Mouse (Mus musculus) heart, postnatal 4 days (tissue): Measurements from ENCODE around the gene Stac. TPM values are rescaled to one million over a fixed set of nuclear protein-coding genes. Genes with fewer than 3 reads are reported as not detected.

Experiments used
- DNase-seq: peaks from one replicate; pipeline ENCODE4 v3.0.0; 2021
- total RNA-seq, 2 experiments: library from RNA; stranded (reverse); gene quantifications; 2 replicates each; pipeline ENCODE4 v1.2.3; 2021

The Stac gene
- total RNA-seq, 2 experiments from 2014 or later: 0.64 to 0.86 TPM

DNA sequence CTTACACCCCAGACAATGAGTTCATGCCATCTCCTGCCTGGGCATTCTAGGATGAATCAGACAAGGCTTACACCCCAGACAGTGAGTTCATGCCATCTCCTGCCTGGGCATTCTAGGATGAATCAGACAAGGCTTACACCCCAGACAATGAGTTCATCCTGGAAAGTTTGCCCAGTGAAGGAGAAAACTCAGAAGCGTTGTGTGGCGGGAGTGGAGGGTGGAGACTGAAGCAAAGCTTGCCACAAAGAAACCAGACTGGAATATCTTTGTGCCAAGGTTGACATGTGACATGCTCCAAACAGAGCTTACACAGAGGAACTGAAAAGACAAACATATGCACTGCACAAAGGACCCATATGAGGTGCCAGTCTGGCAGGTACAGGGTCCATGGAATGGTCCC, 102.6 kb downstream of the Stac start:
- DNase-seq: no peak

DNA sequence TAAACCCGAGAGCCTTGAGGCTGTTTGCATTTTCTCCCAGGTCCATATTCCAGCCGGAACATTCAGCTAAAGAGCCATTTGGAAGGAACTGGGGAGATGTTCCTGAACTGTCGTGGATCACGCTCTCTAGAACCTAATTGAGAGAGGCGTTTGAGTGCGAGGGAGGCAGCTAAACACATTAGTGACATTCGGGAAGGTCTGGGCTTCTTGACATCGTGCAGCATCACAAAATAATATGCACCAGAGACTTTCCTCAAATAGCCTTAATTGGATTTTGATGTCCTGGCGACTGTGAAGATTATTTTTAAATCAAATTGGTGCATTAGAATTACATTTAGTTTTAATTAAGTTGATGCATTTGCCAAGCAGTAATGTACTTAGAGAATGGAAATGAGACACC, 111.4 kb downstream of the Stac start:
- DNase-seq: no peak

DNA sequence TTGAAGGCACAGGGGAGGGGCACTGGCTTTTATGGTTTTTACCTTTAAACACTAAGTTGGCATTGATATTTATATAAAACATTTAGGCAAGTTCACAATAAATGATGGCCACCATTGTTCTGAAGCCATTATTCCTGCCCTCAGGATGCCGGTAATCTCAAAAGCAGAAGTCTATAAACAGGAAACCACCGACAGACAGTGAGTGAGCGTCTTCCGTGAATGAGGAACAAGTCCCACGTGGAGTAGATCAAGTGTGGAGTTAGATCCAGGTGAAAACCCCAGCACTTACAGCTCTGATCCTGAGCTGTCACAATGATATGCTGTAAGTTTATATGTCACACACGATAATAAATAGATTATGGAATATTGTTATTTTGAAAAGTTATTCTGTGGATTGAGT, 112.7 kb downstream of the Stac start:
- DNase-seq: no peak

DNA sequence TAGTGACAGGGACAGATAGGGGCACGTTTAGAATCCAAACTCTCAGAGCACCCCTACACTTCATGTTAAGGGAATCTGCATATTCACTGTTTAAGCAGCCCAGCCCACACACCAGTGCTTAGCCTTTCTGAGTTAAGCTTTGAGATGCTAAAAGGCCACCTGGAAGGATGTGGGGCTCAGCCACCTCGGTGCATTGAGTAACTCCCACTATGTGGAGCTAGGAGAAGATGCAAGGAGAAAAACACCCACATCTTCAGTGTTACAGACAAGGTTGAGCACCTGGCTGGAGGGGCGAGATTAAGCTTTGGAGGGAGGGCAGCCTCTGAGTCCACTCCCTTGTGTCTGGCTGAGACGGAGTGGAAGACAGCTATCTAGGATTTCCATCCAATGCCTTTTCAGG, 114.3 kb downstream of the Stac start:
- DNase-seq: no peak

DNA sequence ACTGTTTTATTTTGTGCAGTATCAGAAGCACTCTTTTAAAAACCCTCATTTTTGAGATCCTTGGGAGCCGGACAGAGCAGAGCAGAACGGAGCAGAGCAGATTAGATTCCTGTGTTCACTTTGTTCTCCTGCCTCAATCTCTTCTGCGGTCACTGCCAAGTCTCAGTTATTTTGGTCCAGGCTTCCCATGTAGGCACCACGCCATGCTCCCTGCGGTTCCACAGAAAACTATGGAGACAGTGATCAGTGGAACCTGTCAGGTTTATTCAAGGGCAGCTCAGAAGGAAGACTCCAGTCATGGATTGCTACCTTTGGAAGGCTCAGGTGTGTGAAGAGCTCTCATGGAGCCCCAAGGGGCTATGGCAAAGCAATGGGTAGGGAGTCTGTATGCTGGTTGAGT, 116.3 kb downstream of the Stac start:
- DNase-seq: peak; percentile 40

DNA sequence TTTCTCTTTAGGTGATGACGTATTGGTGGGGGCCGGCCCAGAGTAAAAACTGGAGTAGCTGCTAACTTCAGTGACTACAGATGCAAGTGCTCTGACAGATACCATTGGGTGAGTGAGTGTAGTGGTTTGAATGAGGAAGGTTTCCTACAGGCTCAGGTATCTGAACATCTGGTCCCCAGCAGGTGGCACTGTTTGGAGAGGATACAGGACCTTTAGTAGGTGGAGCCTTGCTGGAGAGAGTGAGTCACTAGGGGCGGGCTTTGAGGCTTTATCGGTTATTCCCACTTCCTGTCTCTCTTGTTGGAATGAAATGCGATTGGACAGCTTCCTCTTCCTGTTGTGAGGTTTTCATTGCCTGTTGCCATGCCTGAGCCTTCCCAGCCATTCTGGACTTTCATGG, 118.5 kb downstream of the Stac start:
- peak; percentile 40 for DNase-seq

DNA sequence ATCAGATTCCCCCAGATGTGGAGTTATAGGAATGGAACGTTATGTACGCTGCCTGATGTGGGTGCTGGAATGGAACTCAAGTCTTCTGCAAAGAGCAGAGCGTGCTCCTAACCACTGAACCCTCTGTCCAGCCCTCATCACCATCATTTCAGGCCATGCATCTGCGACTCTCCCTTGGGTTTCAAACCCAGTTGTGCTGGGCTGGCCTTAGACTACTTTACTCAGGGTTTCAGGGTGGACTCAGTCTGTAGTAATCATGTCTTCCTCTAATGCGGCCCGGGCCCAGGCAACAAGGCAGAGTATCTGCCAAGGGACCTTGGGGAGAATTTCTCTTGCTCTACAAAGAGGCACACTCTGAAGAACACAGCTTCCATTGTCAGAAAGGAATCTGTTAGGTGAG, 126.0 kb downstream of the Stac start:
- DNase-seq: no peak

DNA sequence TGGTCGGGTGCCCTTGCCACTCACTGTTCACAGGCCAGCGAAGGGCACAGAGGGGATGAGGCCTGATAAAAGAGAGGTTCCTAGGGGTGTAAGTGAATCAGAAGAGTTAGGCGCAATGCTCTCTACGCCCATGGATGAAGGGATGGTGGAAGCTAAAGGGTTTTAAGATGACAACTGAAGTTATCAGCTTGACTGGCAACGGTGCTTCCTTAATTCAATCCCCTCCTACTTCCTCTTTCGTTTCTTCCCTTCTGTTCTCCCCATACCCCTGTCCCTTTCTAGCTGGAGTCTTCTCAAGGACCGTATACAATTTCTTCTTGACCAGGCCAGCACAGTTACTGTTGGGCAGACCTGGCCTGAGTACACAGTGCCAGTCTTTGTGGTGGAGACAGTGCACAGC, 126.9 kb downstream of the Stac start:
- no peak for DNase-seq

DNA sequence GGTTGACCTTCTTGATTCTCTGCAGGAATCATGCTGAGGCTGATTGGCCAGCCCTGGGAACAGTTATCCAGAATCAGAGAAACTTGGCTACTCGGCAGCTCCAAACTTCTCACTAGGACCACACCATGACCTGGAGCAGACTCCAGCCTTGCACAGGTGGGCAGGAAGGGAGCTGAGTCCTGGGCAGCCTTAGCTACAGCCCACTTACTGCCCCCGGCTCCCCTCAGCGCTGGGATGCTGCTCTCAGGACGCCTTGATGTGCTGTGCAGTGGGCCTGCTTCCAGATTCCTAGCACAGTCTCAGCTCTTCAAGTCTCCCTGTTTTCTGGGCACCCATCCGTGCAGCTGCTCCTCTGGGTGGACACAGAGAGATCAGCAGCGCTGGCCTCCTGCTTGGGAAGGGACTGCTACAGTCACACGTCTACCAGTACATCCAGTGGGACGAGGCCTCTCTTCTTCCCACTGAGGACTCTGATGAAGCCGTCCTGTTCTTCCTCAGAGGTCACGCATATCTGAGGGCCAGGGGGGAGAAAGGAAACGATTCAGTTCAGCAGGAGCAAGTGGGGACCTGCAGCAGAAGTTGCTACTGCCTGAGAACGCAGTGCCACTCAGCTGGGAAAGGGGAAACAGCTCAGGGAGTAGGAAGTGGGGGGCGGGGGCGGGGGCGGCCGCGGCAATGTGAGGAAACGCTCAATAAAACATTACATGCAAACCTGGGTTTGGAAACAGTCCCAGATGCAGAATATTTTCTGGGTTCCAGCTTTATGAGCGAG, 127.7 kb downstream of the Stac start:
- no peak for DNase-seq

DNA sequence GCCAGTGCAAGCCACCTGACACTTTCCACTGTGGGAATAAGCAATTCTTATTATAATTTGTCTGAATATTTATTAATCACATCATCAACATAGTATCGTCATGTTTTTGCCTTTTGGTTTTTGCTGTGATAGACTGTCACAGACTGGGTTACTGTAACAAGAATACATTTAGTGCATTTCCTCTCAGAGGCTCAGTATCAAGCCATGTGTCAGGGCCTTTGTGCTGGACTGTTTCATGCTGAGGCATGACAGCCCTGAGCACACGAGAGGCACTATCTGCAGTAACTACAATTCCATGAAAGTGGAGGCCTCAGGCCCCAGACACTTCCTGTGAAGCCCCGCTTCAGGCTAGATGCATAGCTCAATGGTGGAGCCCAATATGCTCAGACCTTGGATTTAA, 133.4 kb downstream of the Stac start:
- DNase-seq: no peak

DNA sequence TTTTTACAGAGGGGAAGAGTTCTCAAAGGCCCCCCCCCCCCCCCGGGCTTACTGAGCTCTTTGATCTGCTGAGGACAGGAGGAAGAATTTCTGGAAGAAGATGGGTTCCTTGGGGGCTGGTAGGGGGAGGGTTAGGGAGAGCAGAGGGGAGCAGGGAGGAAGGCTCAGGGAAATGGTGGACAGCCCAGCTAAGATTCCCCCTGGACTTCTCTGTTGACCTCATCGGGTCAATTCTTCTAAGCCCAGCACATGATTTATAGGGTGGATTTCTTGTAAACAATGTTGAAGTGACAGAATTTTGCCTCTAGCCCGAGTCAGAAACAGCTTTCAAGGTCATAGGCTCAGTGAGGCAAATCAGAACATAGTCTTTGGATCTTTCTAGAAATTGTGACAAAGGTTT, 137.3 kb downstream of the Stac start:
- DNase-seq: no peak

DNA sequence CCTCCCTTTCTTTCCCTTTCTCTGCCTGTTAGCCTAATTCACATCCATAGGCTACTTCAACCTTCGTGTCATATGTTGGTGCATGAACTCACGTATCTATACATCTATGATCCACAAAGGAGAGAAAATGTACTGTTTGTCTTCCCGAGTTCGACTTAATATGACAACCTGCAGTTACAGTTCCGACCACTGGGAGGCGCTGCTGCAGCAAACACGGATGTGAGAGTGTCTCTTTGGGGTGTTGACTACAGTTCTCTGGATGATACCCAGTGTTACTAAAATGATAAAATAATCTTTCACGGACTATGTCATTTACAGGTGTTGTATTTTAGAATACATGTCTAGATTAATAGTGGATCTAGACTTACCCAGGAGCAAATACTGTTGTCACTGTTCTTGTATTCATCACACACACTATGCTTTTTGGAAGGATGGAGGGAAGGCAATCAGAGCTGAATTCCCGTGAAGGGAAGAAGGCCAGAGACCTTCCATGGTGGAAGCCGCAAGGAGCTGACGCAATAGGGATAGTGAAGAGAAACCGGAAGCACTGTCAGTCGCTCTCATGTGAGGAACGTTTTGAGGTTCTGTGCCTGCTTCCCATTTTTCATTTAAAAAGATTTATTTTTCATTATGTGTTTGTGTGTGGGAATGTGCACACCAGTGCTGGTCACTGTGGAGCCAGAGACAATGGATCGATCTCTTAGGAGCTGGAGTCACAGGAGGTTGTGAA, 138.5 kb downstream of the Stac start:
- peak; percentile 43 for DNase-seq

DNA sequence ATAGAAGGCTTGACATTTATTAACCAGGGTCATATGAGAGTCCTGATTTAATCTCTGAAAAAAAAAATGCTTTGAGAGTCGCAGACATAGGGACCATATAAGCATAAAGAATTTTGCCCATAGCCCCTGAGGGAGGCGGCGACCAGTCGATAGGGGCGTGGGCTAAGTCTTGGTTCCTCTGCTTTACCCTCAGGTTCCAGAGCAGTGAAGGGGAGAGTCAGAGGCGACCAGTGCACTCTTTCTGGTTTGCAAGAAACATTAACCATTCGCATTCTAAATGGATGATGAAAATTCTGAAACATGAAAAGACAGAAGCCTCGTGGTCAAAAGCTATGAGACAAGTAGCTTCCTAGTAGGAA, 139.2 kb downstream of the Stac start:
- DNase-seq: no peak

DNA sequence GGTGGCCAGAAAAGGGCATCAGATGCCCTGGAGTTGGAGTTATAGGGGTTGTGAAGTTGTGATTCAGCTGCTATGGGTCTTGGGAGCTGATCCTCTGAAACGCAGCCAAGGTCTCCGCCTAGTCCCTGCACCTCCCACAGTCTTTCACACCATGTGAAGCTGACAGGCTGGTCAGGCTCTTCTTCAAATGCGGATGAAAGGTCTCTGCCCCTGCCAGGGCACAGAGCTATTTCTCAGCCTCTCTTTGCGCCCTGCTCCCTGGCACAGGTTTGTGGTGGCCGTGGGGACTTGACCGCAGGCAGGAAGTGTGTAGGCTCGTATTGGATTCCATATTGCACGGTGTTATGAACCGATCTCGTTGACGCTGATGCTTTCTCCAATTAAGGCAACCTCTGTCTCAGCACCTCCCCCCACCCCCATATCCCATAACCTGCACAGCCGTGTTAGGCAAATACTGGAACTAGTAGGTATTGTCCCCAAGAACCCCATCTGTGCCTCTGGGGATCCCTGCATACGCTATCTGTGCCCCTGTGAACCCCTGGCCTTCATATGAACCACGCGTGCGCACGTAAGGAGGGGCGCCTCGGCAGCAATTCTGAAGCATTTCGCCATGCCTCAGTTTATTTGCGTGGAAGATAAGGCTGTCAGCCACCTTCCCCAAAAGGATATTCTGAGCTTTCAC, 139.7 kb downstream of the Stac start:
- peak; percentile 11 for DNase-seq

DNA sequence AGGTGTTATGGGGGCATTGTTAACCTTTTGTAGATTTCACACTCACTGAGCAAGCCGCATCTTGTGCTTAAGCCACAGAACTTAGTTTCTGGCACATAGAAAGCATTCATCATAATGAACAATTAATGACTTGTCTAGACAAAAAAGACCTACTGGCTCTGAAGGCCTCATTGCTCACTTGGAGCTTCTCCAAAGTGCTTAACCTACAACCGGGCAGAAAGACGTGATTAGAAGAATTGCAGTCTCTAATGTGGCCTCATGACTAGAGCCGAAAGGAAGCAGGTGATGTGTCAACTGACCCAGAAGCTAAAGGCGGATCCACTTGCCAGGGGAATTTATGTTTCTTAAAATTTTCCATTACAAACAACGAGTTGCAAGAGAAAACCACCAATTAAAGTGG, 147.5 kb downstream of the Stac start:
- DNase-seq: no peak

DNA sequence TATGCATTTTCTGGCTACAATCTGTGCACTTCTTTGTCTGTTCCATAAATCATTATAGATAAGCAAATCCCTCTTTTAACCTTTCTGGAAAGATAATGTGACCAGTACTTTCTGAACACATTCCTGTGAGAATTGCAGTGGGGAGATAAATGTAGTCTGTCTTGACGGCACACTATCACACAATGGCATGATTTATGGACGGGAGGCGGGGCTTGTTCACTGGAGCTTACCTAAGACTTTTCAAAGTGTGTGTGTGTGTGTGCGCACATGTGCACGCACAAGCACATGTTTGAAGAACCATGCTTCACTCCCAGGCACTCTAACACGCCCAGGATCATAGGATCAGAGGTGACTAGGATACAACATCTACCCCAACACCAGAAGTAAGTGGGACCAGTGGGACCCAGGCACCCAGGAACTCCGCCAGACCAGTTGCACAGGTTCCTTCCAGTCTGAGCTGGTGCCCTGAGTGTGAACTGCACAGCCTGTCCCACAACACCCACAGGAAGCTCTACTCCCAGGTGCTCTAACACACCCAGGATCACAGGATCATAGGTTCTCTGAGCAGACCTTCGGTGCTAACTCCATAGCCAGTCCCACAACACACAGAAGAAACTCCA, 154.6 kb downstream of the Stac start:
- no peak for DNase-seq

DNA sequence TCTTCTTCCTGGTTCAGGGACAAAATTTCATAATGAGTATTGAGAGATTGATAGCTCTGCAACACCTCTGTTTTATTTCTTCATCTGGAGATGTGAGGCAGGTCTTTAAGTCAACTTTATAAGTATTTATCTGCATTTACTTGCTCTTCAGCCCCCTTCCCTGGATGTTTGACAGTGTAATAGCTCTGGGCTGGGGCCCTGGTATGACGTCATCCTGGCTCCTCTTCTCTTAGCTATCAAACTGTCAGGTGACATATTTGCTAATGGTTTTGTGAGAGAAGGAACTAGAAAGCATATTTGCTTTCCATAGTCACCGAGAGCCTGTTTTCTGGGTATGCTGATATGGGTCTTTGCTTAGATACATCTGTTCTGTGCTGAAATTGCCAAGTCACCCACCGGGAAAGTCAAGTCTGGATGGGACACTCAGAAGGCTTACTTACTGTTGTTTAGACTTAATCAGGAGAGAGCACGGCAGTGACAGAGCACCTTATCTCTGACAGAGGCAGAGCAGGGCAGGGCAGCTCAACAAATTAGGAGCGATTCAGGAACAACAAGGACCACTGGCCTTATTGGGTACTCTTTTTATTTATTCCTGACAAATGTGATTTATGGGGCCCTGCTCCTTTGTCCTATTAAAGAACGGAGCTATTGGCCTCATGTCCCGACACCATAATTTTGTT, 155.3 kb downstream of the Stac start:
- no peak for DNase-seq

DNA sequence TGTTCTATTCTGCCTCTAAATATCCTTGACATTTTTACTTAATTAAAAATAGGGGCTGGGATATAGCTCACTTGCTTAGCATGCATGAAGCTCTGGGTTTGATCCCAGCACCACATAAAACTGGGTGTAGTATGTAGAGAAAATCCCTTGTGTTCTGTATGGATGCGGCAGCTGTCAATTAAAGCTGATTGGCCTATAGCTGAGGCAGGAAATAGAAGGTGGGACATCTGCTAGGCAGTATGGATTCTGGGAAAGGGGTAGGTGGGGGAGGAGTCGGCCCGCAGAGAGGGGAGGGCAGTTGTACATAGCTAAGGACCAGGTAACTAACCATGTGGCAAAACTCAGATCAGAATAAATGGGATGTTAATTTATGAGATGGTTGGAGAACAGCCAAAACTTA, 166.3 kb downstream of the Stac start:
- no peak for DNase-seq

DNA sequence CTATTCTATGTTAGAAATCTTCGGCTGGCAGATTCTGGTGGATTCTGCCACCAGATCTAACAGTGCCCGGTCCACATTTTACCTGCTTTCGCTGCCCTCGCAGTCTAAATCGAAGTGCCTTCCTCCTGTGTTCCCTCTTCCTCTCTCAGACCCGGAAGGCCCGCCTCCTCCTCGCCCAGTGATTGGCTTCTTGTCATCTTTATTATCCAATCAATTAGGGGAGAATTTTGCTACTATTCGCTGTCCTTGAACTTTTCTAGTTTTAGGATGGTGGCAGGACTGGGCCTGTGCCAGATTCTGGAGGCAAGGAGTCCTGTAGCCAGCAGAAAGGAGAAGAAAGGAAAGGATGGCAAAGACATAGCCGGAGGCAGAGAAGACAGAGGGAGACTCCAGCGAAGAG, 167.0 kb downstream of the Stac start:
- DNase-seq: no peak

DNA sequence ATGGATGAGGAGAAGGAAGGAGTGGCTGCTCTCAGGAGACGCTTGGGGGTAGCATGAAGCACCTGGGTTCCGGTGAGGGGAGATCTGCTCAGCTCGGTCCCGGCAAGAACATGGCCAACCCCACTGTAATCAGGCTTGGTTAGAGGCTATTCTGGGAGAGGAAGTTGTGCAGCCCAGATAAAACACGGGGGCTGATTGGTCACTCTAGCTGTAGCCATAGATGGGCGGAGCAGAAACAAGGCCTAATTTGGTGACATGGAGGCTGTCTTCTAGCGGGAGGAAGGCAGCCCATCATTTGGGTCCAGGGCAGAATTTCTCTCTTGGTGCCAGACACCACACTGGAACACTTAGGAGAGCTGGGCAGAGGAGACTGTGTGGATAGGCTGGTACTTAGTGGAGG, 167.9 kb downstream of the Stac start:
- DNase-seq: no peak

DNA sequence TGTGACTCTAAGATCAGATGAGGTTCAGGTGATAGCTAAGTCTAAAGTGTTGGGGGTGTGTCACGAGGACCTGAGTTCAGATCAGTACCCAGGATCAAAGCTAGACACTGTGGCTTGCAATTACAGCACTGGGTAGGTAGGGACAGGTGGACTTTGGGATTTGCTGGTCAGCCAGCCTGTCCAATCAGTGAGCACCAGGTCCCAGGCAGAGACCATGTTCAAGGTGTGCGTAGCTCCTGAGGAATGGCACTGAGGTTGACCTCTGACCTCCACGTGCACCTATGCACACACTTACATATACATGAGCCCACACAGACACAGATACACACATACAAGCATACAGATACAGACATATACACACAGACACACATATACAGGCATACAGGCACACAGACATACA, 174.6 kb downstream of the Stac start:
- DNase-seq: no peak

DNA sequence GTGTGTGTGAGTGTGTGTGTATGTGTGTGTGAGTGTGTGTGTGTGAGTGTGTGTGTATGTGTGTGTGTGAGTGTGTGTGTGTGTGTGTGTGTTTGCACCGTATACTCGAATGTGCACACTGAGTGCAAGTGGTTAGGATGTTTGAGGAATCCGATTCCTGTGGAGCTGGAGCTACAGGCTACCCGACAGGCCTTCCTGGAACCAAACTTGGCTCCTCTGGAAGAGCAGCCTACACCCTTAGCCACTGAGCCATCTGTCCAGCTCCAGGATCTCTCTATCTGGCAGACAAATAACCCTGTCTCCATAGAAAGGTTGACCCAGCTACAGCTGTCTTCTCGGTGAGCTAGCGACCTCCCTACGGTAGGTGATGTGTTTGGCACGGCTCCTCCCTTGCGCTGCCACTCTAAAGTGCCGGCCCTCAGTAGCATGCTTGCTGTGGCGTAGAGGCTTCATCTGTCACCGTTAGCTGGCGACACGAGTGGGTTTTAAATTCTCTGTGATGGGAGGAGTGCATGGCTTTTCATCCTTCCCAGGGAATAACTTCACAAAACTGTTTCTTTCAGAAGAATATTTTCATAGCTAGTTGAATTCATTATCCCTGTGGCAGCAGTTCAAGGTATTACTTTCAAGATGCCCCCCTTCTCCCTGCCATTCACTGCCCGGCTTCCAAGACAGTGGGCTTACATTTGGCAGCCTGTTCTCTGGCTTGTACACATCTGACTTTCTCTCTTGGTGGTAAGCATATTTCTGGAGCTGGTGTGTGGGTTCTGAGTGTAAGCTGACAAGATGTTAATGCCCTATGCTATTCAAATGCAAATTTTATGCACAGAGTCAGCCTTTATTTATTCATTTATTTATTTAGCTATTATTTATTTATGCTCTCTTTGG, 175.3 kb downstream of the Stac start:
- DNase-seq: no peak
